Mouse (Mus musculus): ENCODE data around the gene Trabd2b. TPM values are rescaled to one million over a fixed set of nuclear protein-coding genes. Genes with fewer than 3 reads are reported as not detected.

The Trabd2b gene
- total and polyA plus RNA-seq, 2 experiments from 2014 or later = 0.63 to 0.71 TPM

GRCm38 (mm10) chr4:114500317-114500716, 93.8 kb downstream of the Trabd2b start:
- no peak for DNase-seq
- no peak overlapping the region for H3K9ac ChIP-seq

DNA sequence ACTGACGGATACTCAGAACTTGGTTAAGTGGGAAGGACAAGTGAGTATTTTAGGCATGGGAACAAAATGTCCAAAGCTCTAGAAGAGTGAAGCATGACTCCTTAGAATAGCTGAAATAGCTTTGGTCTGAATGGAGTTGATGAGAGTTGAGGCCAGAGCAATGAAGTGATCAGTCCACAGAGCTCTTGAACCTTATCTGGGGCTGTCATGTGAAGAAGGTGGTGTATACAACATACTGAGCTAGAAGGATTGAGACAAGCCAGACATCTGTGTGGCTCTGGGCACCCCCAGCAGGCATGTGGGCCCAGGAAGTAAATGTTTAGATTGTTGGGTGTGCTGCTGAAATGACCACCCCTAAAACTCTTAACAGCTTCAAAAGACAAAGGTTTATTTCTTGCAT, 94.5 kb downstream of the Trabd2b start:
- Histone ChIP-seq H3K4me2 (ENCODE audit: low read depth) (no peak overlapping the region), H3K4me3 (ENCODE audit: low read depth, low read length) (no peak overlapping the region), H3K27ac (ENCODE audit: low read depth, low read length) (no peak overlapping the region), H3K4me1 (ENCODE audit: insufficient read depth) (no peaks in the 10 kb centered on the region), H3K36me3 (ENCODE audit: insufficient read depth) (no peaks in the 10 kb centered on the region), H3K9ac (no peak overlapping the region), H3K27me3 (ENCODE audit: insufficient read depth, low read length) (no peaks in the 10 kb centered on the region), H3K9me3 (ENCODE audit: low read length) (no peaks in the 10 kb centered on the region)
- no peak for DNase-seq
- WGBS = 88% methylated on average over 1 of the region's 1 CpGs
- ATAC-seq = no peak
- no peak for TF ChIP-seq CTCF (IDR thresholded peaks at IDR 0.05; ENCODE audit: low read depth)

More at GRCm38 (mm10) chr4:114500317-114500716, 93.8 kb downstream of the Trabd2b start:
- no peak for ATAC-seq
- H3K27ac ChIP-seq (ENCODE audit: low read depth, low read length) = no peak overlapping the region
- WGBS = 84% methylated on average over 7 of the region's 7 CpGs
- no peak overlapping the region for H3K4me2 ChIP-seq (ENCODE audit: low read depth)
- no peaks in the 10 kb centered on the region for H3K36me3 ChIP-seq (ENCODE audit: insufficient read depth)
- TF ChIP-seq CTCF (IDR thresholded peaks at IDR 0.05; ENCODE audit: low read depth) = no peak
- H3K9me3 ChIP-seq (ENCODE audit: low read length) = no peaks in the 10 kb centered on the region
- H3K27me3 ChIP-seq (ENCODE audit: insufficient read depth, low read length) = no peaks in the 10 kb centered on the region
- no peaks in the 10 kb centered on the region for H3K4me1 ChIP-seq (ENCODE audit: insufficient read depth)
- H3K4me3 ChIP-seq (ENCODE audit: low read depth, low read length) = no peak overlapping the region

DNA sequence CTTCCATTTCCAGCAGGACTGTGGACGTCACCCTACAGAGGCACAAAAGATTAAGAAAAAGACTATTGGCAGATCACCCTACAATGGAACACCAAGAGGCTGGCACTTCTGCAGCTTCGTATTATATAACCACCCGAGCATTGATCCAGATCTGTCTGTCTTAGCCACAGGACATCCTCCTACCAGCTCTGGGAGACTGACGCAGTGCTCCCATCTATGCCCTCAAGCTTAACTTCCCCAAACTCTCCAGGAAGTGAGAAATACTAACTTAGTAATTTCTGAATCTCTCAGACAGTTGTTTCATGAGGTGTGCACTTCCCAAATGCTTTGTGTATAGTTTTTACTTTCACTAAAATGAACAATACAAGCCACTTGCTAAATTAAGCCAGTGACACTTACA, 95.1 kb downstream of the Trabd2b start:
- no peaks in the 10 kb centered on the region for H3K36me3 ChIP-seq (ENCODE audit: insufficient read depth)
- H3K9me3 ChIP-seq (ENCODE audit: low read length) = no peaks in the 10 kb centered on the region
- no peak for TF ChIP-seq CTCF (IDR thresholded peaks at IDR 0.05; ENCODE audit: low read depth)
- H3K4me2 ChIP-seq (ENCODE audit: low read depth) = no peak overlapping the region
- WGBS = 87% methylated on average over 4 of the region's 4 CpGs
- ATAC-seq = no peak
- H3K27ac ChIP-seq (ENCODE audit: low read depth, low read length) = no peak overlapping the region
- no peaks in the 10 kb centered on the region for H3K4me1 ChIP-seq (ENCODE audit: insufficient read depth)
- no peak for DNase-seq
- no peaks in the 10 kb centered on the region for H3K27me3 ChIP-seq (ENCODE audit: insufficient read depth, low read length)
- no peak overlapping the region for H3K4me3 ChIP-seq (ENCODE audit: low read depth, low read length)
- no peak overlapping the region for H3K9ac ChIP-seq

DNA sequence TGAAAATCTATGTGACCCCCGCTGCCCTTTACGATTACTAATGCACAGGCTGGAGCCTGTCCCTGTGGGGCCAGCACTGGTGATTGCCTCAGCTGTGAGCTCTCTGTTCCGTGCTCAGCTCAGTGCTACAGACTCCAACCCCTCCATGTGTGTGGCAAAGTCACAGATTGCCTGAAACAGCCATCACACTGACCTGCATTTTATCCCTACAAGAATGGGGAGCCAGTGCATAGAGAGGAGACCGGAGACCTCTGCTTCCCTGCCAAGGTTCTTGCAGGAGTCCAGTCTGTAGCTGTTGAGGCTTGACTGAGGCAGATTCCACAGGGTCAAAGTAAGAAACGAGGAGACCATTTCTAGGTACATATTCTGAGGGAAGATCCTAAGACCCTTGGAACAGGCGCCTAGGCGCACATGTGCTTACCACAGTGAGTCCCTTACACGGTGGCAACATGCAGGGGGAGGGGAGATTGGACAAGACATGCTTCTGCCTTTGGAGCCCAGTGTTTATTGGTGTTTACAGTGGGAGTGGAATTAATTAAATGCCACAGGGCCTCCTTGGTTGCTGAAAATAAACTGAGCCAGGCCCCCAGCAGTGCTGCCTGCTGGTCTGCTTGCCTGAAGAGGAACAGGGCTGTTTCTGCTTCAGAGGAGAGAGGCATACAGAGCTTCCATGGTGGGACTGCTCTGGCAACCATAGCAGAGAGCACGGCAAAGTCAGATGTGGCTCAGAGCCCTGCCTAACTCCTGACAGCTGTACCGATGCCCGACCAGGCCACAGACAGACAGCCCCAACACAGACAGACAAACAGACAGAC, 97.9 kb downstream of the Trabd2b start:
- Histone ChIP-seq H3K4me2 (ENCODE audit: low read depth) (no peak overlapping the region), H3K27ac (ENCODE audit: low read depth, low read length) (no peak overlapping the region), H3K36me3 (ENCODE audit: insufficient read depth) (no peaks in the 10 kb centered on the region), H3K27me3 (ENCODE audit: insufficient read depth, low read length) (no peaks in the 10 kb centered on the region), H3K9ac (no peak overlapping the region), H3K4me1 (ENCODE audit: insufficient read depth) (no peaks in the 10 kb centered on the region), H3K9me3 (ENCODE audit: low read length) (no peaks in the 10 kb centered on the region), H3K4me3 (ENCODE audit: low read depth, low read length) (no peak overlapping the region)
- TF ChIP-seq CTCF (IDR thresholded peaks at IDR 0.05; ENCODE audit: low read depth) = no peak
- WGBS = 69% methylated on average over 11 of the region's 11 CpGs
- DNase-seq (no peak), ATAC-seq (peak; percentile 27; the same call in 1 of the 2 replicates)

- H3K27me3 ChIP-seq (ENCODE audit: insufficient read depth, low read length) = no peaks in the 10 kb centered on the region
- no peak for TF ChIP-seq CTCF (IDR thresholded peaks at IDR 0.05; ENCODE audit: low read depth)
- H3K9me3 ChIP-seq (ENCODE audit: low read length) = no peaks in the 10 kb centered on the region
- H3K4me1 ChIP-seq (ENCODE audit: insufficient read depth) = no peaks in the 10 kb centered on the region
- DNase-seq = no peak
- H3K4me2 ChIP-seq (ENCODE audit: low read depth) = no peak overlapping the region
- no peak overlapping the region for H3K4me3 ChIP-seq (ENCODE audit: low read depth, low read length)
- WGBS = 83% methylated on average over 6 of the region's 6 CpGs
- no peak for ATAC-seq
- no peak overlapping the region for H3K9ac ChIP-seq
- no peaks in the 10 kb centered on the region for H3K36me3 ChIP-seq (ENCODE audit: insufficient read depth)
- no peak overlapping the region for H3K27ac ChIP-seq (ENCODE audit: low read depth, low read length)
Measured at GRCm38 (mm10) chr4:114509601-114510000, 103.1 kb downstream of the Trabd2b start.

DNA sequence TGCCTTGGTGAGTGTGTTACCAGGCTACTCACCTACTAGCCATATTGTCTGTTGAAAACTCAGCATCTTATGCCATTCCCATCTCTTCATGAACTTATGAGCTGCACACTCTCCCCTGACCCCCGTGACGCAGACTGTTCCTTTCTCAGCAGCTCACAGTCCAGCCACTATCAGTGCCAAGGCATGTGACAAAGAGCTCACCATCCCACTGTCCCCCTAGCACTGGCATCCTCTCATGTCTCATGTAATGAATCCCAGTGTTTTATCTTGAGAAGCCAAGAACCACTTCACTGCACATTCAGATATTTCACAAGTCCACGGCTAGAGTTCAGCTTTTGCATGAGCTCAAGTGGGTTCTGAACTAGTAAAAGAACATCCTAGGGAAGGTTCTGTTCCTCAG, 105.1 kb downstream of the Trabd2b start:
- no peak for TF ChIP-seq CTCF (IDR thresholded peaks at IDR 0.05; ENCODE audit: low read depth)
- Histone ChIP-seq H3K9ac (no peak overlapping the region), H3K27me3 (ENCODE audit: insufficient read depth, low read length) (no peaks in the 10 kb centered on the region), H3K27ac (ENCODE audit: low read depth, low read length) (no peak overlapping the region), H3K4me1 (ENCODE audit: insufficient read depth) (no peaks in the 10 kb centered on the region), H3K4me3 (ENCODE audit: low read depth, low read length) (no peak overlapping the region), H3K9me3 (ENCODE audit: low read length) (no peaks in the 10 kb centered on the region), H3K36me3 (ENCODE audit: insufficient read depth) (no peaks in the 10 kb centered on the region), H3K4me2 (ENCODE audit: low read depth) (no peak overlapping the region)
- no peak for ATAC-seq
- WGBS = 90% methylated on average over 3 of the region's 3 CpGs
- no peak for DNase-seq

DNA sequence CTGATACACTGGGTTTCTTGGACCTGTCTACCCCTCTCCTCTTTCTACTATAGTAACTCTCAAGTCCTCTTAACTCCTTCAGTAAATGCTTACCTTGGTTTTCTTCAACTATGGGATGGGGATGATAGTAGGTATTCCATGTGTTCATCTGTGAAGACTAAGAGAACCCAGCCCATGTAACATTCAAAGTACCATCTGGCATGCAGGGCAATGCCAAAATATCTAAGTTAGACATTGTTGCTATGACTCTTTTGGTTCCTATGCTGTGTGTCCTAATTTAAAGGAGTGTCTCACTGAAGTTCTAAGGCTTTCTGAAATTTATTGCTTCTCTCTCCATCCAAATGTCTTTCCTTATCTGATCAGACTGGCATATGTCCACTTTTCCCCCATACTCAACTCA, 106.6 kb downstream of the Trabd2b start:
- no peak overlapping the region for H3K9ac ChIP-seq
- H3K9me3 ChIP-seq (ENCODE audit: low read length) = no peaks in the 10 kb centered on the region
- no peak overlapping the region for H3K27ac ChIP-seq (ENCODE audit: low read depth, low read length)
- H3K4me2 ChIP-seq (ENCODE audit: low read depth) = no peak overlapping the region
- no peak for TF ChIP-seq CTCF (IDR thresholded peaks at IDR 0.05; ENCODE audit: low read depth)
- no peaks in the 10 kb centered on the region for H3K4me1 ChIP-seq (ENCODE audit: insufficient read depth)
- H3K36me3 ChIP-seq (ENCODE audit: insufficient read depth) = no peaks in the 10 kb centered on the region
- ATAC-seq = no peak
- no peak for DNase-seq
- no peaks in the 10 kb centered on the region for H3K27me3 ChIP-seq (ENCODE audit: insufficient read depth, low read length)
- H3K4me3 ChIP-seq (ENCODE audit: low read depth, low read length) = no peak overlapping the region

All from forebrain, postnatal 0 days (tissue).